Mouse (Mus musculus): ENCODE data around the gene Arl4c. TPM values are rescaled to one million over a fixed set of nuclear protein-coding genes. Genes with fewer than 3 reads are reported as not detected.

Arl4c gene
- polyA plus RNA-seq, 1 experiment from 2014 or later = 10.4 TPM

DNA sequence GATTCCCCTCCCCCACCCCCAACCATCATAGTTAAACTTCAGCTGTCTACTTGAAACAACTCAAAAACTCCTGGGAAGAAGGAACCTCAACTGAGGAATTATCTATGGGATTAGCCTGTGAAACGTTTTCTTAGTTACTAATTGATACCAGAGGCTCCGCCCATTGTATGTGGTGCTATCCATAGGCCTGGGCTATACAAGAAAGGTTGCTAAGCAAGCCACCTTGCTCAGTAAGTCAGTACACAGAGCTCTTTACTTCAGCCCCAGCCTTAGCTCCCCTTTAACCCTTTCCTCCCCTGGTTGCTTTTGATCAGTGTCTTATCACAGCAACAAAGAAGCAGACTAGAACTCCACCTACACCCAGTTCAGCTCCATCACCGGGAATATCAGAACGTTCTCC is 31.2 kb downstream of the Arl4c start:
- no peaks in the 10 kb centered on the region for H3K36me3 ChIP-seq (ENCODE audit: control insufficient read depth, insufficient read depth, low read length)
- peaks cover 6% of the 10 kb centered on the region for H3K4me1 ChIP-seq (replicated peaks; ENCODE audit: control insufficient read depth, insufficient read depth, low read length)
- WGBS = 54% methylated on average over 4 of the region's 4 CpGs
- DNase-seq (ENCODE audit: low spot score) (no peak), ATAC-seq (ENCODE audit: low FRiP score) (no peak)
- H3K27ac ChIP-seq (ENCODE audit: low read depth, low read length) = no peak overlapping the region
- H3K27me3 ChIP-seq (ENCODE audit: control insufficient read depth, insufficient read depth, low read length) = no peaks in the 10 kb centered on the region
- H3K4me3 ChIP-seq (ENCODE audit: low read depth, low read length) = no peak overlapping the region
- H3K9ac ChIP-seq (ENCODE audit: low read depth, low read length) = no peak overlapping the region
- no peak overlapping the region for H3K4me2 ChIP-seq (replicated peaks; ENCODE audit: low read depth, low read length)
- no peaks in the 10 kb centered on the region for H3K9me3 ChIP-seq (ENCODE audit: control insufficient read depth, low read length)

DNA sequence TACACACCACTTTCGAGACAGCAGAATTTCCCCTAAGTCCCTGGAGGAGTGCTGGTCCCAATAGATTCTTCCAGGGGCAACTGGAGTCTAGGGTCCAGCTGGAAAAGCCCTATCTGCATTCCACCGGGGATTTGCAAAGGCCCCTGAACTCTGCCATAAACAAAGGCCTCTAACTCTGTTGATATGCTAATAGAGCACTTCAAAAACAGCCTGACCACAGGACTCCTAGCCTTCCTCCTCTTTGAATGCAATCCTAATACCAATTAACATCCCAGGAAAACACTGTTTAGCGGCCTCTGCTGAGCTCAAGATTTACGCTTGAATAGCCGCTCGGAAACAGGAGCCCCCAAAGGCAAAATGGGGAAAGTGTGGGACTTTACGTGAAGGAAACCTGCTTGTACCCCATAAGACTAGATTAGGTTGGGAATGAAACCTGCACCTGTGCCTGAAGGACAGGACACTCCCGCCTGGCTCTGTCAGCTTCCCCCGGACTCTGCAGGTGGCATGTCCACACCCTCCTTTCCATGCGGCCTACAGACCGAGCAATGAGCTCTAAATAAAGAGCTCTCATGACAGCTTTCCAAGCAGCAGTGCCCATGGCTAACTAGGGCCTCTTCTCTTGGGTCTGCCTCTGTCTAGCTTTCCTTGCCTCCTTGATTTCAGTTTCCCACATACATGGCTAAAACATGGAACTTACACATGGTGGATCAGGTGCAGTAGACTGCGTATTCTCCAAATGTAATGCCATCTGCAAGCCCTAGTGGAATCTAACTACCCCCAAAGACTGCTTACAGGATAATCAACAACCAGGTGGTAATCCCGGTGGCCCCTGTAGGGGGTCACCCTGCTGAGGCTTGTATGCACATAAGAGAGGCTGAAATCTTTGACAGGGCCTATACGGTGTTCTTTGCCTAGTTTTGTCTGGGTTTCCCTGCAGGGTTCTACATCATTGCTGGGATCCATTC is 32.9 kb downstream of the Arl4c start:
- no peaks in the 10 kb centered on the region for H3K9me3 ChIP-seq (ENCODE audit: control insufficient read depth, low read length)
- peak overlapping the region; percentile 70 for H3K27ac ChIP-seq (ENCODE audit: low read depth, low read length)
- H3K36me3 ChIP-seq (ENCODE audit: control insufficient read depth, insufficient read depth, low read length) = no peaks in the 10 kb centered on the region
- DNase-seq (ENCODE audit: low spot score) = peak; percentile 34
- no peak overlapping the region for H3K9ac ChIP-seq (ENCODE audit: low read depth, low read length)
- no peaks in the 10 kb centered on the region for H3K27me3 ChIP-seq (ENCODE audit: control insufficient read depth, insufficient read depth, low read length)
- no peak overlapping the region for H3K4me3 ChIP-seq (ENCODE audit: low read depth, low read length)
- peaks cover 6% of the 10 kb centered on the region for H3K4me1 ChIP-seq (replicated peaks; ENCODE audit: control insufficient read depth, insufficient read depth, low read length)
- ATAC-seq (ENCODE audit: low FRiP score) = peak; percentile 75
- 11% methylated on average over 14 of the region's 14 CpGs for WGBS
- peak overlapping the region; percentile 28 for H3K4me2 ChIP-seq (replicated peaks; ENCODE audit: low read depth, low read length)

DNA sequence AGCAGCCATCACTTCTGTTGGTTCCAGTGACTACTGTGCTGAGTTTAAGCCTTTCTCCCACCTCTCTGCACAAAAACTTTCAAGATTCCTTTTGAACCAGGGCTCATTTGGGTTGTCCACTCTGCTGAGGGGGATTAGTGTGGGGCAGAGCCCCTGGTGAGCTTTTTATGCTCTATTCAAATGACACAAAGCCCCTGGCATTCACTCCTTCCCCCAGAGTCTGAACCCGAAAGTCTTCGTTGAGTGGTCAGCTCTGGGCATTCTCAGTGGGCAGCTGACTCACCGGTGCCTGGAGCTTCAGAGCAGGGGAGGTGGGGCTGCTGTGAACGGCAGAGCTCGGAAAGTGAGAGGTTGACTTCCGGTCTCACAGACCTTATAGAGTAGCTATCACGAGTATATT is 33.7 kb downstream of the Arl4c start:
- no peaks in the 10 kb centered on the region for H3K36me3 ChIP-seq (ENCODE audit: control insufficient read depth, insufficient read depth, low read length)
- H3K9me3 ChIP-seq (ENCODE audit: control insufficient read depth, low read length) = no peaks in the 10 kb centered on the region
- no peaks in the 10 kb centered on the region for H3K27me3 ChIP-seq (ENCODE audit: control insufficient read depth, insufficient read depth, low read length)
- H3K4me2 ChIP-seq (replicated peaks; ENCODE audit: low read depth, low read length) = peak overlapping the region; percentile 17; the same call in 1 of the 2 replicates
- ATAC-seq (ENCODE audit: low FRiP score) (peak; percentile 49; the same call in 1 of the 2 replicates), DNase-seq (ENCODE audit: low spot score) (peak; percentile 38)
- H3K4me1 ChIP-seq (replicated peaks; ENCODE audit: control insufficient read depth, insufficient read depth, low read length) = peaks cover 6% of the 10 kb centered on the region
- H3K4me3 ChIP-seq (ENCODE audit: low read depth, low read length) = no peak overlapping the region
- peak overlapping the region; percentile 70 for H3K27ac ChIP-seq (ENCODE audit: low read depth, low read length)
- no peak overlapping the region for H3K9ac ChIP-seq (ENCODE audit: low read depth, low read length)
- 3% methylated on average over 7 of the region's 7 CpGs for WGBS

DNA sequence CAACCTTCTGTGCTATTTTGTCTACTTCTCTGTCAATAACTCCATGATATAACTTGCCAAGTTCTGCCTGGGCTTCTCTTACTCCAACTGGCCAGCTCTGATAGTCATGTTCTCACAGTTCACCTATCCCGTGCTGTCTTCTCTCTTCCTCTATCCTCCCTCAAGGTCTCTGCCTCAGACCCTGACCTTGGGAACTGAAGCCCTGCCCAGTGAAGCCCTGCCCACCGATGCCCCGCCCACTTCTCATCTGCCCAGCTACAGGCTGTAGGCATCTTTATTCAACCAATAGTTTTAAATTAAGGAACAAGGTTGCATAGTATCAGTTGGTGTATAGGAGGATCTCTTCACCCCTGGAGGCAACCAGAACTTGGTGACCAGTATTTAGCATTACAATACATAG is 37.4 kb downstream of the Arl4c start:
- H3K36me3 ChIP-seq (ENCODE audit: control insufficient read depth, insufficient read depth, low read length) = no peaks in the 10 kb centered on the region
- no peaks in the 10 kb centered on the region for H3K9me3 ChIP-seq (ENCODE audit: control insufficient read depth, low read length)
- no peak overlapping the region for H3K4me2 ChIP-seq (replicated peaks; ENCODE audit: low read depth, low read length)
- DNase-seq (ENCODE audit: low spot score) (no peak), ATAC-seq (ENCODE audit: low FRiP score) (no peak)
- no peak overlapping the region for H3K9ac ChIP-seq (ENCODE audit: low read depth, low read length)
- H3K4me1 ChIP-seq (replicated peaks; ENCODE audit: control insufficient read depth, insufficient read depth, low read length) = peaks cover 6% of the 10 kb centered on the region
- no peak overlapping the region for H3K27ac ChIP-seq (ENCODE audit: low read depth, low read length)
- H3K27me3 ChIP-seq (ENCODE audit: control insufficient read depth, insufficient read depth, low read length) = no peaks in the 10 kb centered on the region
- no peak overlapping the region for H3K4me3 ChIP-seq (ENCODE audit: low read depth, low read length)
- 67% methylated on average over 3 of the region's 3 CpGs for WGBS

DNA sequence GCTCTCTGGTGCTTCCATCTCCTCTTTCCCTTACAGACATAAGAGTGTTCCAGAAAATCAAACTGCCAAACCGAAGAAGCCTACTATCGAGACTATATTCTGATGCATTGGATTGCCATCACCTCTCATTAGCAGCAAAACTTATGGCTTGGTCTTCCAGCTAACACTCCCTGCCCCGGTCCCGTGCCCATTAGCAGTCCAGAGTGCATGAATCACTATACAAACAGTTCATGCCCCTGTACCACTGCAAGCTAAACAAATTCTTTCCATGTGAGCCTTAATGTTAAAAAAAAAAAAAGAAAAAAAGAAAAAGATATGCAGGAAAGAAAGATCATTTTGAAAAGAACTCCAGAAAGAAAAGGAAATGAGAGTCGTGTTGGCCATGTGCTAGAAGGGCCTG is 39.3 kb downstream of the Arl4c start:
- 91% methylated on average over 5 of the region's 5 CpGs for WGBS
- Histone ChIP-seq H3K9me3 (ENCODE audit: control insufficient read depth, low read length) (no peaks in the 10 kb centered on the region), H3K27ac (ENCODE audit: low read depth, low read length) (no peak overlapping the region), H3K4me3 (ENCODE audit: low read depth, low read length) (no peak overlapping the region), H3K4me2 (replicated peaks; ENCODE audit: low read depth, low read length) (no peak overlapping the region), H3K36me3 (ENCODE audit: control insufficient read depth, insufficient read depth, low read length) (no peaks in the 10 kb centered on the region), H3K9ac (ENCODE audit: low read depth, low read length) (no peak overlapping the region), H3K4me1 (replicated peaks; ENCODE audit: control insufficient read depth, insufficient read depth, low read length) (no peaks in the 10 kb centered on the region), H3K27me3 (ENCODE audit: control insufficient read depth, insufficient read depth, low read length) (no peaks in the 10 kb centered on the region)
- ATAC-seq (ENCODE audit: low FRiP score) (no peak), DNase-seq (ENCODE audit: low spot score) (no peak)

DNA sequence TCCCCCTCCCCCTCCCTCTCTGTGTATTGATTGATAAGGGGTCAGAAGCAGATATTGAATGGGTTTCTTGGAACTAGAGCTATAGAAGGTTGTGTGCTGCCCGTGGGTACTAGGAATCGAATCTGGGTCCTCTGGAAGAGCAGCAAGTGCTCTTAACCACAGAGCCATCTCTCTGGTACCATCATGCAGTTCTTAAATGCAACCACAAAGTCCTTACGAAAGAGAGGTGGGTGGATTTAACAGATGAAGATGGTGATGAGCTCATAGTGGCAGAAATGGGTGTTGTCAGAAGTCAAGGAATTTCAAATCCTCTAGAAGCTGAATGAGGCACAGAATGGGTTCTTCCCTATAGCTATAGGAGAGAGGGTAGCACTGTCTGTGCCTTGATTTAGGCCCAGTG is 40.8 kb downstream of the Arl4c start:
- 87% methylated on average over 3 of the region's 3 CpGs for WGBS
- H3K4me1 ChIP-seq (replicated peaks; ENCODE audit: control insufficient read depth, insufficient read depth, low read length) = no peaks in the 10 kb centered on the region
- no peaks in the 10 kb centered on the region for H3K9me3 ChIP-seq (ENCODE audit: control insufficient read depth, low read length)
- no peak overlapping the region for H3K4me2 ChIP-seq (replicated peaks; ENCODE audit: low read depth, low read length)
- H3K36me3 ChIP-seq (ENCODE audit: control insufficient read depth, insufficient read depth, low read length) = no peaks in the 10 kb centered on the region
- H3K4me3 ChIP-seq (ENCODE audit: low read depth, low read length) = no peak overlapping the region
- no peak for ATAC-seq (ENCODE audit: low FRiP score)
- H3K27me3 ChIP-seq (ENCODE audit: control insufficient read depth, insufficient read depth, low read length) = no peaks in the 10 kb centered on the region
- no peak for DNase-seq (ENCODE audit: low spot score)
- H3K9ac ChIP-seq (ENCODE audit: low read depth, low read length) = no peak overlapping the region
- no peak overlapping the region for H3K27ac ChIP-seq (ENCODE audit: low read depth, low read length)

DNA sequence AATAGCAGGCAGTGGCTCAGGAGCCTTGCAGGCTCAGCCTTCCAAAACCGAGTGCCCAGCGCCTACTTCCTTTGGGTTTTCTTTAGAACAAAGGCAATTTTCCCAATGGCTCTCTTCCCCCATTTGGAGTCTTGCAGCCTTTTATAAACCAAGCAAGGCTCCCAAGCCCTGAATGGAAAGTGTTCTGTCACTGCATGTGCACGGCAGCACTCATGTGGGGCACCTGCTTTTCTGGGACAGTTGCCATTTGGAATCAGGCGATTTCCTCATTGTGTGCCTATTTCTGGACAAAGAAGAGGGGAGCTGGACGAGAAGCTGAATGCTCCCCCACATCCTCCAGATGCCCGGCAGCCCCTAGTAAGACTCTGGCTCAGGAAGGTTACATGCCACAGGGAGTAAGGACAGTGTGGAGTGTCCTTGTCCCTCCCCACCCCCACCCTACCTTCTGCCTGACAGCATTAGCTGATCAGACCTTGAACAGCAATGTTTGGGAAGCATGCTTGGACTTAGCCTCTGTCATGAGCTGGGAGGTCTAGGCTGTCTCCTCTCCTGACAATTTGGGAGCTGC is 43.6 kb downstream of the Arl4c start:
- Histone ChIP-seq H3K4me3 (ENCODE audit: low read depth, low read length) (no peak overlapping the region), H3K9me3 (ENCODE audit: control insufficient read depth, low read length) (no peaks in the 10 kb centered on the region), H3K36me3 (ENCODE audit: control insufficient read depth, insufficient read depth, low read length) (no peaks in the 10 kb centered on the region), H3K4me1 (replicated peaks; ENCODE audit: control insufficient read depth, insufficient read depth, low read length) (no peaks in the 10 kb centered on the region), H3K27me3 (ENCODE audit: control insufficient read depth, insufficient read depth, low read length) (no peaks in the 10 kb centered on the region), H3K4me2 (replicated peaks; ENCODE audit: low read depth, low read length) (no peak overlapping the region), H3K27ac (ENCODE audit: low read depth, low read length) (no peak overlapping the region), H3K9ac (ENCODE audit: low read depth, low read length) (no peak overlapping the region)
- DNase-seq (ENCODE audit: low spot score) (no peak), ATAC-seq (ENCODE audit: low FRiP score) (no peak)
- 71% methylated on average over 6 of the region's 6 CpGs for WGBS

DNA sequence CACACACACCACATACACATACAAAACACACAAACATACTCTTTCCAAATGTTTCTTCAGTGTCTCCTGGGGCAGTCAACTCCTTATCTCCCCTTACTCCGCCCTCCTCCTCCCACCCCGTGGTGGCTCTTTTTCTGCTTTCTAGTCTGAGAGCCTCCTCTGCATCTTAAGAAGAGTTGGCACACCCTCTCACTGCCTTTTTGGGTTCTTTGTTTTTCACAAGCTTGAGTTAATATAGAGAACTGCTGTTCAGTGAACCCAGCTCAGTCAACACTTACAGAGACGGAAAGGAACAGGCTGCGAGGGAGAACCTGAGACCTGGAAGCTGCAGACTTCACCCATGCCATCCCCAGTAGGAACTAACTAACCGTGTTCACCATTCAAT is 45.9 kb downstream of the Arl4c start:
- DNase-seq (ENCODE audit: low spot score) (no peak), ATAC-seq (ENCODE audit: low FRiP score) (no peak)
- 85% methylated on average over 5 of the region's 5 CpGs for WGBS
- no peak overlapping the region for H3K9ac ChIP-seq (ENCODE audit: low read depth, low read length)
- no peak overlapping the region for H3K4me3 ChIP-seq (ENCODE audit: low read depth, low read length)
- H3K36me3 ChIP-seq (ENCODE audit: control insufficient read depth, insufficient read depth, low read length) = no peaks in the 10 kb centered on the region
- H3K4me2 ChIP-seq (replicated peaks; ENCODE audit: low read depth, low read length) = no peak overlapping the region
- H3K4me1 ChIP-seq (replicated peaks; ENCODE audit: control insufficient read depth, insufficient read depth, low read length) = no peaks in the 10 kb centered on the region
- no peaks in the 10 kb centered on the region for H3K9me3 ChIP-seq (ENCODE audit: control insufficient read depth, low read length)
- H3K27me3 ChIP-seq (ENCODE audit: control insufficient read depth, insufficient read depth, low read length) = no peaks in the 10 kb centered on the region
- H3K27ac ChIP-seq (ENCODE audit: low read depth, low read length) = no peak overlapping the region

Data from hindbrain, embryonic 11.5 days (tissue).